Mouse (Mus musculus) testis, adult 2 months (tissue): ENCODE results near the gene Tph1.

Source experiments
- CTCF ChIP-seq: fragments of 200-500 bp; IDR thresholded peaks from 2 replicates; pipeline ENCODE4 v1.5.1; 2012; ENCODE audit warnings: low read depth, mild to moderate bottlenecking, inconsistent platforms, low read length, moderate library complexity; ENCODE audit not compliant: control insufficient read depth, insufficient read depth, insufficient replicate concordance
- POLR2A ChIP-seq: fragments of 200-500 bp; IDR thresholded peaks from 2 replicates; pipeline ENCODE4 v1.6.1; 2012; ENCODE audit warnings: low read depth, mild to moderate bottlenecking, inconsistent platforms, low read length, moderate library complexity; ENCODE audit not compliant: control insufficient read depth

GRCm38 (mm10) chr7:46609317-46609716 is 63.0 kb downstream of the Tph1 start:
- no peak for TF ChIP-seq CTCF
- no peak for TF ChIP-seq POLR2A
